Mouse (Mus musculus): ENCODE measurements at regions not wholly inside any gene's neighbourhood (a gene's known extent, or its start where the extent isn't known, plus 50 kb on each side); places are given as distances from the start of the nearest gene placed in this dataset.

DNA sequence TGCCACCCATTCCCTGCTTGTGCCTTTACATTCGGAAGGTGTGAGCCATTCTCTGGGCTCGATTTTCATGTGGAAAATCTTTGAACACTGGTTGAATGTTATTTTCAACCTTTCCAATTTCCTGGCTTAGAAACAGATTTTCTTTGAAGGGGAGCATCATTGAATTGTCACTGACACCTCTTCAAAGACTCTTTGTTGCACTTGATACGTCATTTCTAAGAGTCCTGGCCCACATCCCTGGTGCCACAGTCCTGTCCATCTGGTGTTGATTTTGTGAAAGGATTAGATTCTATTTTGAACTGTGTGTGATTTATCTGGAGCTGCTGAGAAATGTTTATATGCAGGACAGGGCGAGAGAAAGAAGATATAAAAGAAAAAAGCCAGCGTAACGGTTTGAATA is 217.6 kb downstream of the Fam173b start:
- intact Hi-C loops (cut with DNase I; ENCODE audit: low total_unique reads), result no loop called here
- DNase-seq, result no peak

DNA sequence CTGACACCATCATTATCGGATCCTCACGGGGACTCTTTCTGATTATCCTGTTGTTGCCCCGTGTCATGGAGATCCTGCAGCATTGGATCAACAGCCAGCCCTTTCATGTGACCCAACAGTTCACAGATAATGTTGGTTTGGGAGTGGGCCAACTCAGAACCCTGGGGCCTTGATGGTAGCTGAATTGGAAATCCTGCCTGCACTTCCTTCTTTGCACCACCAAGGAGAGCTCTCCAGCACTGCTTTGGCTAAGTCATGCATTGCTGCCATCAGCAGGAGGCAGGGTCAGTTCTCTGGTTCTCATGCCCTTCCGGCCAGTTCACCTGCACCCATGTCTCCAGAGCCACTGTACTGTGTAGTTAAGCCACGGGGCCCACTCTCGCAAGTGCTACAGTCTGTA is 225.6 kb downstream of the Fam173b start:
- intact Hi-C loops (cut with DNase I; ENCODE audit: low total_unique reads), result no loop called here
- no peak for DNase-seq

DNA sequence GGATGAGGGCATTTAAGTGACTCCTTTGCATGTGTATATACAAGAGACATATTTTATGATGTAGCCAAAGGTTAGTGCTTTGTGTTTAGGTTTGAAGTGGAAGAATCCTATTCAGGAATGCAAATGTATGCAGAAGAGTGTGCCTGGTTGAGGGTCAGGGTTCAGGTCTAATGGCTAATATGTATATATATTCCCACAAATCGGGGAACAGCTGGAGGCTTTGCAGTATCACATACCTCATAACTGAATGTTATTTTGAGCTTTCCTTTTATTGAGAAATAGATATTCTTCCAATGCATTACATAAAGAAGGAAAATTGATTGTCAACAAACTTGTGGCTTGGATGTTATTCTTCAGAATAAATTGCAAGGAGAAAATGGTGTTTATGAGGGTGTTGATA is 239.9 kb downstream of the Fam173b start:
- no peak for DNase-seq
- intact Hi-C loops (cut with DNase I; ENCODE audit: low total_unique reads), result no loop called here

GRCm38 (mm10) chr15:31854764-31855163 is 253.1 kb downstream of the Fam173b start:
- intact Hi-C loops (cut with DNase I; ENCODE audit: low total_unique reads), result no loop called here
- DNase-seq, result no peak

DNA sequence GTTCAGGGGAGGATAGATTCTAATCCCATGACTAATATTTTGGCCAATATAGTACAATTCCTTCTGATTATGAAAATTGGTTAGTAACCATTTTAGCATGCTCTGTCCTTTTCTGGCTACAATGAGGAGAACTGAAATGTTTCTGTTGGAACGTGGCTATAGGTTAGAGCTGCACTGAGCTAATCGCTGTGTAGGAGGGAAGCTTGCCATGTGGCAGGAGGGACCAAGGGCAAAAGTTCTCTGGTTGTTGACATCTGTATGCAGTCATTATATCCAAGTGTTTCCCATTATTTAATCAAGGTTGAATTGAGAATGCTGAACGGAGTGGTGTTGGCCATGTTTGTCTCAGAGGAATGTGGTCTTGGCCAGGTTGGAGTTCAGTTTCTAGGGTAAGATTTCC is 253.5 kb downstream of the Fam173b start:
- intact Hi-C loops (cut with DNase I; ENCODE audit: low total_unique reads), result no loop called here
- DNase-seq, result no peak

- no peak for DNase-seq
- intact Hi-C loops (cut with DNase I; ENCODE audit: low total_unique reads), result no loop called here
Observed at GRCm38 (mm10) chr15:31869100-31869499, 267.4 kb downstream of the Fam173b start.

GRCm38 (mm10) chr15:31869673-31870417 is 268.2 kb downstream of the Fam173b start:
- intact Hi-C loops (cut with DNase I; ENCODE audit: low total_unique reads), result no loop called here
- DNase-seq, result no peak

- intact Hi-C loops (cut with DNase I; ENCODE audit: low total_unique reads), result no loop called here
- no peak for DNase-seq
Observed at GRCm38 (mm10) chr15:31875436-31875835, 273.8 kb downstream of the Fam173b start.

- DNase-seq, result no peak
- intact Hi-C loops (cut with DNase I; ENCODE audit: low total_unique reads), result no loop called here
Observed at GRCm38 (mm10) chr15:31880479-31880878, 278.8 kb downstream of the Fam173b start.

- DNase-seq, result peak; percentile 5
- intact Hi-C loops (cut with DNase I; ENCODE audit: low total_unique reads), result no loop called here
Observed at GRCm38 (mm10) chr15:31882331-31882730, 280.7 kb downstream of the Fam173b start.

DNA sequence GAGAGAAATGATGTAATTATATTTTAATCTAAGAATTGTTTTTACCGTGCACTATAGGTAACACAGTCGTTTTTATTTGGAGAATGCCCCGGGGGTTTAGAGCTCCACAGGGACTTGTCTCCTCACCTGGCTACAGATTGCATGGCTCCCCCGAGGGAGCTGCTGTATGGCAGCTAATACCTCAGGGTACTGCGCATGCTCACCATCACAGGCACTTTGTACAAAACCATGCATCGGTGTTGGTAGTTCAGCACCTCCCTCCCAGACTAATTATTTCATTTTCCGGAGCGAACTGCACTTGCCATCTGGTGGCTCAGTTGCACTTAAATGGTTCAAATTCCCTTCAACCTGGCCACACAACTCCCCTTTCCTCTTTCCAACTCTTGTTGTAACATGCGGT is 281.9 kb downstream of the Fam173b start:
- intact Hi-C loops (cut with DNase I; ENCODE audit: low total_unique reads), result no loop called here
- no peak for DNase-seq

- DNase-seq, result no peak
- intact Hi-C loops (cut with DNase I; ENCODE audit: low total_unique reads), result no loop called here
Observed at GRCm38 (mm10) chr15:31898904-31899650, 278.0 kb upstream of the Tas2r119 start.

DNA sequence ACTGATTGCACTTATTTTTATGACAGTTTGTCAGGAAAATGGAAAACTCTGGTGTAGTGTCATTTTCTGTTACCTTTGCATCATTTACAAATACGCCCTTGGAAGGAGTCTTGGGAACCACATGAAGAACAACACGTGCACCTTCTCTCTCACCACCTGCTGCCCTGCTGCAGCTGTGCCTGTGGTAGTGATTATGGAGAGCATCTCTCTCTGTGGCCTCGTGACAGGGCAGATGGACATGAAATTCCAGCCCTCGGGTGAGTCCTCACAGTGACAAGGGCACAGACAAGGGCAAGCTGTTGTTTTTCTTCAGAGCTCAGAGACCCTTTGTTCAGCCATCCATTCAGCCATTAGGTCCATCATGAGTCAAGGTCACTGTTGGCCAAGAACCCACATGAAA is 276.8 kb upstream of the Tas2r119 start:
- intact Hi-C loops (cut with DNase I; ENCODE audit: low total_unique reads), result no loop called here
- DNase-seq, result no peak

DNA sequence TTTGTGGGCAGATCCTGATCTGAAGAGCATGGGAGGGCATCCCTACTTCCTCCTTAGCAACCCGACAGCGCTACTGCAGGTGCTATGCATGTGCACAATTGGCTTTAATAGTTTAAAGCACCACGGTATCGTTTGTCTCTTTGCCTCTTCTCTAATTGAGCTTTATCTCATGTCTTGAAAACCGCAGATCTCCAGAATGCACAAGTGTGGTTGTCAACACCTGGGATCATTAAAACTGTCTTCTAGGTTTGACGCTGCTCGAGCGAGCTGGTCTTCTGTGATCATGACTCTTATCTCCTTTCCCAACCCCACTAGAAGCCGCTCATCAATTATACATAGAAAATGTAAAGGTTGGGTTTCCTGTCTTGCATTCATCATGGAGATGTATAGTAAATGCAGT is 268.7 kb upstream of the Tas2r119 start:
- intact Hi-C loops (cut with DNase I; ENCODE audit: low total_unique reads), result no loop called here
- no peak for DNase-seq

DNA sequence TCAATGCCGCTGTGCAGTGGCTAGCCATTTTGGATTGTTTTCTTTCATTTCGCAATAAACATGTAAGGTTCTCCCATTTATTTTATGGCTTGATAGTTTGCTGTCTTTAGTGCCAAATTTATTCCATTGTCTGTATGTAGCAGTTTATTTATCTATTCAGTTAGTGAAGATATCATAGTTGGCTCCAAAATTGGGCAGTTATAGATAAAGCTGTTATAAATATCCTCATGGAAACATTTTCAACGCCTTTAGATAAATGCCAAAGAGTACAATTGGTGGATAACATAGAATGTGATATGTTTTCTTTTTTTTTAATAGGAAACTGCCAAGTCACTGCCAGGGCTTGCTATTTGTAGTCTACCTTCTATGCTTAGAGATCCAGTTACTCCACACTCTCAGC is 265.1 kb upstream of the Tas2r119 start:
- intact Hi-C loops (cut with DNase I; ENCODE audit: low total_unique reads), result no loop called here
- no peak for DNase-seq

- intact Hi-C loops (cut with DNase I; ENCODE audit: low total_unique reads), result no loop called here
Observed at GRCm38 (mm10) chr15:31921485-31921884, 255.6 kb upstream of the Tas2r119 start.

DNA sequence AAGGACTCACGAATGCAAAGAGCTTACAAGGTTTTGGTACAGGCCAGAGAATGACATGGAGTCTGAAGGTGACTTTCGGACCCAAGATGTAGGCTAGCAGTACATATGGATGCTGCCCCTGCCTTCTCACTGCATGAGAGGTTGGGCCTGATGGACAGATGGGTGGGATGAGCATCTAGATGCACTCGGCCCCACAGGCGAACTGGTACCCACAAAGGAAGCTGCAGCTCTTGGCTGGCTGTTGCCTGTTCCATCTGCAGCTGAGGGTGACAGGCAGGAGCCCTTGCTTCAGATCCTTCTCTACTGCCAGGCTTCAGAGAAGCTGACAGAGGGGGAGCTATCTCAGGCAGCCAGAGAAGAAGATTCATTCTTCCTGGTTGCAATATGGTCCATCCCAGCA is 216.8 kb upstream of the Tas2r119 start:
- no peak for DNase-seq
- intact Hi-C loops (cut with DNase I; ENCODE audit: low total_unique reads), result no loop called here

More at GRCm38 (mm10) chr15:31921485-31921884, 255.6 kb upstream of the Tas2r119 start:
- DNase-seq, result no peak

GRCm38 (mm10) chr15:31961963-31962362 is 215.1 kb upstream of the Tas2r119 start:
- peak; percentile 24 for DNase-seq
- intact Hi-C loops (cut with DNase I; ENCODE audit: low total_unique reads), result no loop called here

GRCm38 (mm10) chr15:31964911-31965310 is 212.2 kb upstream of the Tas2r119 start:
- no peak for DNase-seq
- intact Hi-C loops (cut with DNase I; ENCODE audit: low total_unique reads), result no loop called here

DNA sequence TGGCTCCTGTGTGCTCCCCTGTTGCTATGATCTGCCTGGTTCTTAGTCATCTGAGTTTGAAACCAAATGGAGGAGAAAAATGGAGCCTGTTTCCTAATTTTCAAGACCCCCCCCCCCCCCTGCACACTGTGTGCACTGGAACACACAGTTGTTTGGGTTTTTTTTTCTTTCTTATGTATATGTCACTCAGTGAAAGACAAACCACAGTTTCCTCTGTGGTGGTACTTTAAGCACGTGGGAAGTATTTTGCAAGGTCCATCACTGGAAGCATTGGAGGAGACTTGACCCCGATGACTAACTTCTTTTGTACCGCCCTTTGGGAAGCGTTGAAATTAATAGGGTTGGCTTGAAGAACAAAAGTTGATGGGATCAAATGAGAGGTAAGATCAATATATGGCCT is 211.5 kb upstream of the Tas2r119 start:
- intact Hi-C loops (cut with DNase I; ENCODE audit: low total_unique reads), result no loop called here
- no peak for DNase-seq

- intact Hi-C loops (cut with DNase I; ENCODE audit: low total_unique reads), result no loop called here
- DNase-seq, result no peak
Observed at GRCm38 (mm10) chr15:31972891-31973290, 204.2 kb upstream of the Tas2r119 start.
